Mouse (Mus musculus): Measurements from ENCODE around the gene Ccdc8. TPM values are rescaled to one million over a fixed set of nuclear protein-coding genes. Genes with fewer than 3 reads are reported as not detected.

The Ccdc8 gene
- total and polyA plus RNA-seq, 3 experiments, result 0.11 TPM; not detected in 2

DNA sequence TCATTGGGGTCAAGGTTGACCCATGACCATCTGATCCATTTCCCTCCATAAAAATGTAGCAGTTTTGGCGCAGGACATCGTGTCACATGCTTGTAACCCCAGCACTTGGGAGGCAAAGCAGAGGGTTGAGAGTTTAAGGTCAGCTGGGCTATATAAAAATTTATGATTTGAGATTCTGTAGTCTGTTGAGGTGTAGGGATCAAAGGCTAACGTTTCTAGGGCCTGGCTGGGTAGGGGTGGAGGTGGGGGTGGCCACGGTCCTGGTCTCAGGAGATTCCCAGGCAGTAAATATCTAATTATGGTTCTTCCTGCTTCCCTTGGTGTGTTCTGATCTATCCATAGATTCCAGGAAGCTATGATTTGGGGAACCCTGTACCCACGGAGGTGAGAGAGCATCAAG is 30.8 kb upstream of the Ccdc8 start:
- H3K27me3 ChIP-seq (ENCODE audit: control insufficient read depth in 1 of 2, insufficient read depth in 2 of 2, low read length in 2 of 2), result peaks cover 0 to 2% of the 10 kb centered on the region in 2 experiments; a peak in 3 of 4 replicates
- DNase-seq (ENCODE audit: low read depth, low spot score), result no peak
- H3K27ac ChIP-seq (ENCODE audit: control insufficient read depth, low read depth, low read length), result no peak overlapping the region
- no peaks in the 10 kb centered on the region for H3K9me3 ChIP-seq (replicated peaks; ENCODE audit: insufficient read depth, low read length)
- no peak overlapping the region for H3K9ac ChIP-seq (ENCODE audit: control insufficient read depth, low read depth, low read length, poor library complexity, severe bottlenecking)
- H3K4me3 ChIP-seq (ENCODE audit: control insufficient read depth in 1 of 2, insufficient read depth in 1 of 2, low read depth in 2 of 2, low read length in 2 of 2), result no peak overlapping the region
- H3K36me3 ChIP-seq (ENCODE audit: control insufficient read depth in 1 of 2, insufficient read depth in 2 of 2, low read length in 2 of 2), result no peaks in the 10 kb centered on the region
- peaks cover 0 to under 1% of the 10 kb centered on the region in 2 experiments; a peak in 1 of 4 replicates for H3K4me1 ChIP-seq (ENCODE audit: control insufficient read depth in 1 of 2, insufficient read depth in 2 of 2, low read length in 2 of 2)
- TF ChIP-seq MAZ (IDR thresholded peaks at IDR 0.05; ENCODE audit: low read depth, low read length) (no peak), GABPA (IDR thresholded peaks at IDR 0.05; ENCODE audit: low read depth, low read length) (no peak), ELF1 (IDR thresholded peaks at IDR 0.05; ENCODE audit: low read depth, low read length) (no peak), POLR2A (IDR thresholded peaks at IDR 0.05; ENCODE audit: control insufficient read depth in 1 of 2, insufficient read depth in 1 of 2, low read depth in 1 of 2, low read length in 2 of 2, poor library complexity in 1 of 2) (no peak), POLR2AphosphoS5 (IDR thresholded peaks at IDR 0.05; ENCODE audit: borderline replicate concordance, low read depth, low read length) (no peak), HCFC1 (IDR thresholded peaks at IDR 0.05; ENCODE audit: low read depth, low read length) (no peak), MYC (IDR thresholded peaks at IDR 0.05; ENCODE audit: low read depth, low read length) (no peak), TAL1 (IDR thresholded peaks at IDR 0.05; ENCODE audit: low read length) (no peak), JUND (IDR thresholded peaks at IDR 0.05; ENCODE audit: low read depth, low read length) (no peak), POLR2AphosphoS2 (IDR thresholded peaks at IDR 0.05; ENCODE audit: low read length) (no peak), MYB (IDR thresholded peaks at IDR 0.05; ENCODE audit: low read depth, low read length) (no peak), MEF2A (IDR thresholded peaks at IDR 0.05; ENCODE audit: extremely low read depth, insufficient replicate concordance, low read depth, low read length, poor library complexity, severe bottlenecking) (no peak), ZC3H11A (IDR thresholded peaks at IDR 0.05; ENCODE audit: low read depth, low read length) (no peak), UBTF (IDR thresholded peaks at IDR 0.05; ENCODE audit: borderline replicate concordance, insufficient read depth, low read depth, low read length) (no peak), TCF12 (IDR thresholded peaks at IDR 0.05; ENCODE audit: low read depth, low read length) (no peak), ETS1 (IDR thresholded peaks at IDR 0.05; ENCODE audit: low read depth, low read length) (no peak), NRF1 (IDR thresholded peaks at IDR 0.05; ENCODE audit: insufficient read depth, low read depth, low read length, poor library complexity, severe bottlenecking) (no peak), SMC3 (IDR thresholded peaks at IDR 0.05; ENCODE audit: low read depth, low read length) (no peak), E2F4 (IDR thresholded peaks at IDR 0.05; ENCODE audit: borderline replicate concordance, low read depth, low read length) (no peak)
- no peaks in the 10 kb centered on the region for H3K79me2 ChIP-seq (ENCODE audit: control insufficient read depth, insufficient read depth, low read length, poor library complexity)

DNA sequence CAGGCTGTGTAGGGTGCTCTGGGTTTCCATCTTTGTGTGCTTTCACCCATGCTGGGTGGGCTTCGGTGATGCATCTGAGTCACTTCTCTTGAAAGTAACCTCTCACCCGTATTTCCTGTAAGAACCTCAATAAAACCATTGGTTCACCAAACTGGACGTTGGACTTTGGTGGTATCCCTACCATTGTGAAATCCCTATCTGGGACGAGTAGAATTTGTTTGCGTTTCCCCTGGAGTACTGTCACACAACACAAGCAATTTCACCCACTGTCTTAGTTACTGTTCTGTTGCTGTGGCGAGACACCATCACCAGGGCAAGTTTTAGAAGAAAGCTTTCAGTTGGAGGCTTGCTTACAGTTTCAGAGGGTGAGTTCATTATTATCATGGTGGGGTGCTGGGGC is 24.1 kb upstream of the Ccdc8 start:
- no peaks in the 10 kb centered on the region for H3K4me1 ChIP-seq (ENCODE audit: control insufficient read depth in 1 of 2, insufficient read depth in 2 of 2, low read length in 2 of 2)
- no peaks in the 10 kb centered on the region for H3K36me3 ChIP-seq (ENCODE audit: control insufficient read depth in 1 of 2, insufficient read depth in 2 of 2, low read length in 2 of 2)
- no peaks in the 10 kb centered on the region for H3K9me3 ChIP-seq (replicated peaks; ENCODE audit: insufficient read depth, low read length)
- DNase-seq (ENCODE audit: low read depth, low spot score), result no peak
- H3K9ac ChIP-seq (ENCODE audit: control insufficient read depth, low read depth, low read length, poor library complexity, severe bottlenecking), result no peak overlapping the region
- H3K4me3 ChIP-seq (ENCODE audit: control insufficient read depth in 1 of 2, insufficient read depth in 1 of 2, low read depth in 2 of 2, low read length in 2 of 2), result no peak overlapping the region
- H3K79me2 ChIP-seq (ENCODE audit: control insufficient read depth, insufficient read depth, low read length, poor library complexity), result no peaks in the 10 kb centered on the region
- H3K27ac ChIP-seq (ENCODE audit: control insufficient read depth, low read depth, low read length), result no peak overlapping the region
- TF ChIP-seq ZNF384 (IDR thresholded peaks at IDR 0.05; ENCODE audit: low read depth, low read length), result no peak
- TF ChIP-seq TBP (IDR thresholded peaks at IDR 0.05; ENCODE audit: low read depth, low read length), result no peak
- TF ChIP-seq ZKSCAN1 (IDR thresholded peaks at IDR 0.05; ENCODE audit: low read depth, low read length), result no peak
- no peak for TF ChIP-seq SMC3 (IDR thresholded peaks at IDR 0.05; ENCODE audit: low read depth, low read length)
- TF ChIP-seq MYC (IDR thresholded peaks at IDR 0.05; ENCODE audit: low read depth, low read length), result no peak
- no peak for TF ChIP-seq RAD21 (IDR thresholded peaks at IDR 0.05; ENCODE audit: low read depth, low read length)
- no peak for TF ChIP-seq MXI1 (IDR thresholded peaks at IDR 0.05; ENCODE audit: low read depth, low read length)
- no peak for TF ChIP-seq E2F4 (IDR thresholded peaks at IDR 0.05; ENCODE audit: borderline replicate concordance, low read depth, low read length)
- no peak for TF ChIP-seq MAX (IDR thresholded peaks at IDR 0.05; ENCODE audit: low read length)
- no peaks in the 10 kb centered on the region; a peak in 2 of 4 replicates for H3K27me3 ChIP-seq (ENCODE audit: control insufficient read depth in 1 of 2, insufficient read depth in 2 of 2, low read length in 2 of 2)
